20 mouse cellular contexts compared by ENCODE assay signal in the genomic region with DNA sequence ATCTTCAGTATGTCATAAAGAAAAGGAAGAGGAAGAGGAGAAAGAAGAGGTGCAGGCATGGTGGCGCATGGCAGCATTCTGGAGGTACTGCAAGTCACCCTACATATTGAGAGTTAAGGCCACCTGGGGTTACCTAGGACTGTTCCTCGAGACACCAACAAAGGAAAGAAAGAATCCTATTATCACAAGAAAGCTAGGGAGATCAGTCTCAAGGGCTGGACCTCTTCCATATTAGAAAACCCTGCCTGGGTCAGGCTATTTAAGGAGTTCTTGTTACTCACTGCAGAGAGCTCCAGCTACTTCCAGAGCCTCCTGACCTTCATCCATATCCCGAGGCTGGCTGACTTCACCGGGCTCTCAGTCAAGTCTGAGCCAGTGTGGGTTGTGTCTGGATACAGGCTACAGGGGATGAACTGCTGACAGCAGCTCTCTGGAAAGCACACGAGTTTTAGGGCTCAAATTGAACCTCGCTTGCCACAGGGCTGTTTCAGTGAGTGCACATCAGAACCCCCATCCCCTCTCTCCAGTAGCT. TPM values are rescaled to one million over a fixed set of nuclear protein-coding genes. Genes with fewer than 3 reads are reported as not detected.
A peak's percentile ranks its signal among the peaks of the same experiment; 100 is the strongest.
DNase-seq lines count a peak whose midpoint lies in the region; ATAC-seq lines count a peak whose summit lies in the region.
"Had no signal": no experiment of that assay in that cellular context is flagged by ENCODE, and none has a peak within 500 bp of the region (broad histone marks: within the 10 kb centered on the region; RNA-seq: fewer than 3 reads in every experiment).

No protein-coding gene starts in this region.

- intact Hi-C loops in heart, postnatal 10 days (cut with DNase I), result no loop called here

- ATAC-seq in granulocyte monocyte progenitor cell, adult 5-6 weeks (replicated peaks; ENCODE audit: poor library complexity, severe bottlenecking), result peak; percentile 20; the same call in 1 of the 2 replicates
- ATAC-seq: forebrain, embryonic 13.5 days; hindbrain, embryonic 16.5 days; intestine, postnatal 0 days had no signal

- peak; percentile 23 to 36 for DNase-seq in heart, postnatal 10 days
- DNase-seq in heart, adult 8-10 months (ENCODE audit: low spot score), result no peak
- DNase-seq in ES-CJ7 (ENCODE audit: low read depth, low spot score), result peak; percentile 92
- DNase-seq in adrenal gland, adult (ENCODE audit: inconsistent age in 2 of 2, low spot score in 1 of 2), result peak; percentile 68 to 79
- no peak for DNase-seq in right cerebral cortex, postnatal 36 days (ENCODE audit: low spot score in 2 of 2)
- no peak for DNase-seq in layer of hippocampus, adult 8-10 months (ENCODE audit: low spot score in 2 of 2)
- DNase-seq: B cell, adult 2 months; cerebellum, adult 18-20 months; gastrocnemius, postnatal 36 days; heart, postnatal 14 days; kidney, postnatal 14 days; right cerebral cortex, postnatal 4 days; thymus, postnatal 4 days had no signal

RNA-seq across cellular contexts. Expression of a gene that starts 17.2 kb away (rescaled TPM):
- 10 to 100 TPM in 1 of 2 experiments, 1 to 10 TPM in 1; 9.9 to 17.4 TPM for total RNA-seq in heart, postnatal 10 days (2021)
- 10 to 100 TPM in 2 of 4 experiments, 1 to 10 TPM in 2; 5.5 to 14.7 (median 9.7) TPM for total RNA-seq in heart, adult 8-10 months (2022)
- 44.8 and 74.9 TPM in 2 replicates for total RNA-seq in granulocyte monocyte progenitor cell, adult 5-6 weeks (2014; fragmentation: Nextera tagmentation)
- total RNA-seq in granulocyte monocyte progenitor cell, adult 5-6 weeks (2017), result 43.8 and 44.8 TPM in 2 replicates
- total RNA-seq in layer of hippocampus, adult 8-10 months (2022), result 10 to 100 TPM; 42.5 to 50.7 (median 45.4) TPM

RNA-seq across cellular contexts. Expression of a gene that starts 32.9 kb away (rescaled TPM):
- total RNA-seq in heart, postnatal 10 days (2021), result 10 to 100 TPM; 64.9 to 80.2 TPM
- 10 to 100 TPM; 46.0 to 59.0 (median 51.3) TPM for total RNA-seq in heart, adult 8-10 months (2022)
- total RNA-seq in granulocyte monocyte progenitor cell, adult 5-6 weeks (2014; fragmentation: Nextera tagmentation), result 117 and 160 TPM in 2 replicates
- total RNA-seq in granulocyte monocyte progenitor cell, adult 5-6 weeks (2017), result 180 and 233 TPM in 2 replicates
- total RNA-seq in layer of hippocampus, adult 8-10 months (2022), result 10 to 100 TPM; 77.7 to 95.8 (median 87.4) TPM

RNA-seq across cellular contexts. Expression of a gene that starts 55.0 kb away (rescaled TPM):
- total RNA-seq in heart, postnatal 10 days (2021), result not detected
- not detected for total RNA-seq in heart, adult 8-10 months (2022)
- total RNA-seq in granulocyte monocyte progenitor cell, adult 5-6 weeks (2014; fragmentation: Nextera tagmentation), result not detected in 2 replicates
- not detected in 2 replicates for total RNA-seq in granulocyte monocyte progenitor cell, adult 5-6 weeks (2017)
- total RNA-seq in layer of hippocampus, adult 8-10 months (2022), result not detected
- total RNA-seq: G1E; gastrocnemius, postnatal 36 days; heart, postnatal 14 days; layer of hippocampus, postnatal 10 days; megakaryocyte-erythroid progenitor cell, adult 5-6 weeks had no signal

Comparison
In these comparisons a context has a peak if more than half of its experiments do, and no peak if none do; other contexts are left out.
1. DNase-seq: peak in heart, postnatal 10 days (2 of 2), ES-CJ7 (single experiment) and adrenal gland, adult (2 of 2); none in heart, adult 8-10 months (single experiment), right cerebral cortex, postnatal 36 days (0 of 2) and layer of hippocampus, adult 8-10 months (0 of 2).